In genomic region chr11:62223962-62224361, GRCm38 (mm10) we compare ENCODE assay signal across 10 mouse cellular contexts. TPM values are rescaled to one million over a fixed set of nuclear protein-coding genes. Genes with fewer than 3 reads are reported as not detected.
DNase-seq lines count a peak whose midpoint lies in the region; ATAC-seq lines count a peak whose summit lies in the region.
"Had no signal": no experiment of that assay in that cellular context is flagged by ENCODE, and none has a peak within 500 bp of the region (broad histone marks: within the 10 kb centered on the region; RNA-seq: fewer than 3 reads in every experiment).

No protein-coding gene starts in this region.

- no peaks in the 10 kb centered on the region for H3K9me3 ChIP-seq in forebrain, embryonic 10.5 days
- H3K9me3 ChIP-seq: limb, embryonic 12.5 days had no signal

- 95% methylated on average over 7 of the region's 7 CpGs for WGBS in forebrain, embryonic 10.5 days

- no peak overlapping the region for H3K4me3 ChIP-seq in forebrain, embryonic 10.5 days
- H3K4me3 ChIP-seq: limb, embryonic 12.5 days had no signal

- ATAC-seq in erythroid progenitor cell, adult 5-6 weeks (replicated peaks; ENCODE audit: low FRiP score, poor library complexity, severe bottlenecking) = no peak; the same call in 1 of the 2 replicates
- no peak for ATAC-seq in inflammation-experienced regulatory T-cells, adult 6 months
- ATAC-seq: forebrain, postnatal 0 days had no signal

- no peaks in the 10 kb centered on the region for H3K4me1 ChIP-seq in forebrain, embryonic 10.5 days
- H3K4me1 ChIP-seq: limb, embryonic 12.5 days had no signal

- peaks cover 7% of the 10 kb centered on the region for H3K36me3 ChIP-seq in forebrain, embryonic 10.5 days (replicated peaks)
- H3K36me3 ChIP-seq: limb, embryonic 12.5 days had no signal

- intact Hi-C loops in heart, postnatal 36 days (cut with DNase I) = no loop called here

- DNase-seq in cerebellum, adult 8-10 months = peak; percentile 24
- no peak for DNase-seq in cerebellum, adult 11 months
- peak; percentile 88 for DNase-seq in 3T3-L1 (ENCODE audit: low read depth, low spot score)
- peak; percentile 31 for DNase-seq in cerebellum, adult 9-10 months
- DNase-seq in heart, postnatal 36 days = peak; percentile 21 to 40
- no peak for DNase-seq in forebrain, embryonic 10.5 days (ENCODE audit: extremely low spot score, low spot score)
- DNase-seq: forebrain, postnatal 0 days had no signal

- H3K27ac ChIP-seq in forebrain, embryonic 10.5 days = no peak overlapping the region
- H3K27ac ChIP-seq: limb, embryonic 12.5 days had no signal

- H3K27me3 ChIP-seq in forebrain, embryonic 10.5 days (ENCODE audit: poor library complexity, severe bottlenecking) = no peaks in the 10 kb centered on the region
- H3K27me3 ChIP-seq: limb, embryonic 12.5 days had no signal

RNA-seq across cellular contexts. Expression of gene Adora2b, which starts 24.8 kb away (rescaled TPM):
- 1 to 10 TPM in 1 of 2 experiments, under 1 TPM in 1; 0.46 to 1.2 TPM for total RNA-seq in heart, postnatal 36 days (2021)
- polyA plus RNA-seq in forebrain, embryonic 10.5 days (2016; fragmentation: Nextera tagmentation; extraction: Ambion mirVana) = 4.6 and 5.0 TPM in 2 replicates
- 0.84 TPM in 1 of 2 replicates, not detected in the other for total RNA-seq in erythroid progenitor cell, adult 5-6 weeks (2015; ENCODE audit: low replicate concordance)
- total RNA-seq in erythroid progenitor cell, adult 5-6 weeks (2017; ENCODE audit: low replicate concordance) = 0.77 TPM in 1 of 2 replicates, not detected in the other
- not detected for polyA plus RNA-seq in inflammation-experienced regulatory T-cells, adult 6 months (2017; shearing (Covaris generic))

RNA-seq across cellular contexts. Expression of gene Zswim7, which starts 57.2 kb away (rescaled TPM):
- total RNA-seq in heart, postnatal 36 days (2021) = 10 to 100 TPM; 13.7 to 14.5 TPM
- polyA plus RNA-seq in forebrain, embryonic 10.5 days (2016; fragmentation: Nextera tagmentation; extraction: Ambion mirVana) = 13.6 and 15.1 TPM in 2 replicates
- total RNA-seq in erythroid progenitor cell, adult 5-6 weeks (2015; ENCODE audit: low replicate concordance) = 3.8 TPM in 1 of 2 replicates, not detected in the other
- total RNA-seq in erythroid progenitor cell, adult 5-6 weeks (2017; ENCODE audit: low replicate concordance) = not detected in 2 replicates
- 10 to 100 TPM in 1 of 3 experiments, 1 to 10 TPM in 2; 6.6 to 11.8 (median 7.7) TPM for polyA plus RNA-seq in inflammation-experienced regulatory T-cells, adult 6 months (2017; shearing (Covaris generic))

RNA-seq across cellular contexts. Expression of gene Ttc19, which starts 57.3 kb away (rescaled TPM):
- total RNA-seq in heart, postnatal 36 days (2021) = 10 to 100 TPM; 37.1 to 37.3 TPM
- polyA plus RNA-seq in forebrain, embryonic 10.5 days (2016; fragmentation: Nextera tagmentation; extraction: Ambion mirVana) = 16.2 and 17.2 TPM in 2 replicates
- total RNA-seq in erythroid progenitor cell, adult 5-6 weeks (2015; ENCODE audit: low replicate concordance) = 0.36 TPM in 1 of 2 replicates, not detected in the other
- 2.7 and 3.4 TPM in 2 replicates for total RNA-seq in erythroid progenitor cell, adult 5-6 weeks (2017; ENCODE audit: low replicate concordance)
- 10 to 100 TPM in 2 of 3 experiments, 1 to 10 TPM in 1; 9.2 to 11.0 (median 10.5) TPM for polyA plus RNA-seq in inflammation-experienced regulatory T-cells, adult 6 months (2017; shearing (Covaris generic))

Comparison
In these comparisons a context has a peak if more than half of its experiments do, and no peak if none do; other contexts are left out.
1. DNase-seq: peak in cerebellum, adult 8-10 months (single experiment), 3T3-L1 (single experiment), cerebellum, adult 9-10 months (single experiment) and heart, postnatal 36 days (2 of 2); none in cerebellum, adult 11 months (single experiment) and forebrain, embryonic 10.5 days (single experiment).
2. RNA of gene Ttc19, which starts 57.3 kb away (total RNA-seq): 37.1 to 37.3 TPM in heart, postnatal 36 days; 0.36 to 3.4 TPM in erythroid progenitor cell, adult 5-6 weeks; every median in the first group is over 4 times any median in the second.